Mouse (Mus musculus) forebrain, embryonic 14.5 days (tissue): Measurements from ENCODE around the gene Nanos3. TPM values are rescaled to one million over a fixed set of nuclear protein-coding genes. Genes with fewer than 3 reads are reported as not detected.

Source experiments
- ATAC-seq: fragments of 200-750 bp; cut with Nextera tagmentation; 2 replicates; pipeline ENCODE4 v1.8.0; 2017; ENCODE audit warnings: mild to moderate bottlenecking, moderate library complexity
- DNase-seq: peaks from one replicate; pipeline ENCODE4 v3.0.0-alpha.2; 2015; ENCODE audit warnings: low spot score
- H3K27ac ChIP-seq: fragments of 300-500 bp; sonication (generic); 2 replicates; pipeline ENCODE4 v1.5.1; 2014; ENCODE audit warnings: low read depth, mild to moderate bottlenecking, control low read depth, low read length, moderate library complexity
- H3K27me3 ChIP-seq: fragments of 300-500 bp; sonication (generic); replicated peaks from 2 replicates; pipeline ENCODE4 v1.6.1; 2014; ENCODE audit warnings: low read length, control low read depth, mixed read lengths; ENCODE audit not compliant: control insufficient read depth, insufficient read depth
- H3K36me3 ChIP-seq: fragments of 300-500 bp; sonication (generic); 2 replicates; pipeline ENCODE4 v1.6.1; 2014; ENCODE audit warnings: low read length, control low read depth; ENCODE audit not compliant: control insufficient read depth, insufficient read depth
- H3K4me1 ChIP-seq: fragments of 300-500 bp; sonication (generic); 2 replicates; pipeline ENCODE4 v1.6.1; 2014; ENCODE audit warnings: antibody characterized with exemption, low read length, control low read depth; ENCODE audit not compliant: control insufficient read depth, insufficient read depth
- H3K4me2 ChIP-seq: fragments of 300-500 bp; sonication (generic); 2 replicates; pipeline ENCODE4 v1.6.1; 2014; ENCODE audit warnings: mild to moderate bottlenecking, control low read depth, low read length
- H3K4me3 ChIP-seq: fragments of 300-500 bp; sonication (generic); 2 replicates; pipeline ENCODE4 v1.5.1; 2014; ENCODE audit warnings: low read depth, low read length, control low read depth
- H3K9ac ChIP-seq: fragments of 300-500 bp; sonication (generic); 2 replicates; pipeline ENCODE4 v1.6.1; 2014; ENCODE audit warnings: mild to moderate bottlenecking, low read length, control low read depth, moderate library complexity
- H3K9me3 ChIP-seq: fragments of 300-500 bp; sonication (generic); replicated peaks from 2 replicates; pipeline ENCODE4 v1.6.1; 2016; ENCODE audit warnings: low read length, control low read depth, mixed read lengths; ENCODE audit not compliant: control insufficient read depth
- WGBS: fragments of 180-500 bp; shearing (Covaris S2); extraction: QIAGEN DNeasy Blood & Tissue Kit; methylation state at CpG from one replicate; pipeline ENCODE4 v1.1.7; 2014; 5-methylcytosine and 5-hydroxymethylcytosine counted together
- microRNA counts: library from miRNA; unstranded; fragments of <30 nt; microRNA quantifications from one replicate; lab custom pipeline; 2016
- microRNA-seq: library from miRNA; unstranded; fragments of <30 nt; microRNA quantifications from one replicate; pipeline ENCODE4, GENCODE M21; 2016
- polyA plus RNA-seq: library from polyadenylated mRNA; unstranded; fragments of >200 nt; fragmentation: Nextera tagmentation; extraction: Ambion mirVana; gene quantifications from 2 replicates; pipeline ENCODE4 v1.2.1, GENCODE M21; 2014

The Nanos3 gene
- polyA plus RNA-seq, 1 experiment from 2014 or later = 8.3 TPM

DNA sequence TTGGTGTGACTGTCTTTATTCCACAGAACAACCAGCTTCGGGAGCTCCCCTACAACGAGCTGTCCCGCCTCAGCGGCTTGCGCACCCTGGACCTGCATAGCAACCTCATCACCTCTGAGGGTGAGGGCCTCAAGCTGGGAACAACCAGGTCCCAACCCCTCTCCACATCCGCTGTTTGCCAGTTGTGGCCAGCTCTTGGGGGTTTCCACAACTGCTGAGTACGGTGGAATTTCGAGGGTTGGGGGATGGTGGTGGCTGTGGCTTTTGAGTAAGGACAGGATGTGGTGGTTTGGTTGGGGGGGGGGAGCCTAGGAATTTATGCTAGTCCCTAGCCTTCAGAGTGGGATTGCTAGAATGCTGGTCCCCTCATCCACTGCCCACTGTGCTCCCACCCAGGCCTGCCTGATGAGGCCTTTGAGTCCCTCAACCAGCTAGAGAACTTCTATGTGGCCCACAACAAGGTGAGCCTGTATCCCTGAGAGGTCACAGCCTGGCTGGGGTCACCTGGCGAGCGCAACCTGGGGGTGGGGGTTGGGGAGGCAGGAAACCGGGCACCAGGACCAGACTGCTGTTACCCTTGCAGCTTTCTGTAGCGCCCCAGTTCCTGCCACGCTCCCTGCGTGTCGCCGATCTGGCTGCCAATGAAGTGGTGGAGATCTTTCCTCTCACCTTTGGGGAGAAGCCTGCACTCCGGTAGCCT is 57.7 kb downstream of the Nanos3 start:
- Histone ChIP-seq H3K9me3 (no peaks in the 10 kb centered on the region), H3K4me3 (no peak overlapping the region), H3K27me3 (no peaks in the 10 kb centered on the region), H3K36me3 (peaks cover 9% of the 10 kb centered on the region; the same call in 1 of the 2 replicates), H3K4me2 (no peak overlapping the region), H3K27ac (no peak overlapping the region), H3K4me1 (no peaks in the 10 kb centered on the region), H3K9ac (no peak overlapping the region)
- 76% methylated on average over 17 of the region's 17 CpGs for WGBS
- ATAC-seq (no peak), DNase-seq (no peak)

DNA sequence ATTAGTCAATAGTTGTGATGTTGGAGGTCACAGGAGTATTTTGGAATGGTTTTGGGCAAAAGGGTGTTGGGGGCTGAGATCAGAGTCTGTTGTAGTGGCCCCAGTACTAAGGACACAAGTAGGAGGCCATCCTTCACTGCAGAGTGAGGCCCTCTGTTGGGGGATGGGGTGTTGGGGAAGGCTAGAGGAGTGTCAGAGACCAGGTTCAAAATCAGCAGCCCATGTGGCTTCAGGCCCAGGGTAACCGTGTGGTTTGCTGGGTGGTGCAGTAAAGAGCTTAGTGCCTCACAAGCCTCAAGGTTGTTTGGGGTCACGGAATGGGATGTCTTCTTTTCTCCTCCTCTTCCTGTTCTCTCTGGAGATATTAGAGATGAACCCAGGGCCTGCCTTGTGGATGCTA is 58.3 kb downstream of the Nanos3 start:
- 83% methylated on average over 2 of the region's 2 CpGs for whole genome bisulfite sequencing

DNA sequence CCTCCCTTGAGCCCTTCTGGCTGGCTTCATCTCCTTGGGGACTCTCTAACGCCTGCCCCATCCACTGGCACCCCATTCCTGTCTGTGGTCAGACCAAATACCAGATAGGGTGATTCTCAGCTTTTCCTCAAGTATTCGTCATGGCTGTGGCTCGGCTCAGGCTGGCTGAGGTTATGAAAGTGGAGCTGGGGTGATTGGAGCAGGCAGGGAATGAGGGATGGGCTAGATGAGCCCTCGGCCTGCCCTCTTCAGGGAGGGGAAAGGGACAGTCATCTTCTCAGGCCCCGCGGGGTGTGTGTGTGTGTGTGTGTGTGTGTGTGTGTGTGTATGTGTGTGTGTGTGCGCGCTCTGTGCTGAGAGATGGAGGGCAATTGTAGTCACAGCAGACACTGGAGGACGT is 59.4 kb downstream of the Nanos3 start, which contains the start of gene Podnl1:
TSS of gene Podnl1 (plus strand) at position 334 of the 400 bp plus-strand sequence.
- Histone ChIP-seq H3K4me1 (no peaks in the 10 kb centered on the region), H3K36me3 (no peaks in the 10 kb centered on the region), H3K27me3 (no peaks in the 10 kb centered on the region), H3K27ac (no peak within 1 kb of the TSS), H3K9ac (no peak within 1 kb of the TSS), H3K4me2 (no peak within 1 kb of the TSS), H3K4me3 (no peak within 1 kb of the TSS), H3K9me3 (no peaks in the 10 kb centered on the region)
- DNase-seq = no peak
- 72% methylated on average over 8 of the region's 9 CpGs for WGBS
- ATAC-seq = no peak

More for the DNA sequence above, 58.3 kb downstream of the Nanos3 start:
- no peaks in the 10 kb centered on the region for H3K9me3 ChIP-seq
- no peaks in the 10 kb centered on the region for H3K4me1 ChIP-seq
- H3K9ac ChIP-seq = no peak overlapping the region
- H3K4me2 ChIP-seq = no peak overlapping the region
- H3K27ac ChIP-seq = no peak overlapping the region
- ATAC-seq = no peak
- H3K36me3 ChIP-seq = 0 out of 2 replicates have a peak, but pooled peaks cover 4% of the 10 kb centered on the region
- H3K4me3 ChIP-seq = no peak overlapping the region
- no peaks in the 10 kb centered on the region for H3K27me3 ChIP-seq
- no peak for DNase-seq

MicroRNAs within 50 kb of the gene (microRNA counts, 519-probe panel; counts per million panel counts)
- microRNA mmu-miR-181c (lab: Ali Mortazavi, UCI) = 4,104 counts per million, percentile 47 among the panel's probes with 10 or more counts
- microRNA mmu-miR-23a (lab: Ali Mortazavi, UCI) = 4,511 counts per million, percentile 60 among the panel's probes with 10 or more counts
- microRNA mmu-miR-27a (lab: Ali Mortazavi, UCI) = 4,855 counts per million, percentile 72 among the panel's probes with 10 or more counts

Small RNA genes lying within 50 kb of the gene (microRNA-seq; reads per million reads assigned to microRNA genes)
- not detected for gene Gm25110
- gene Mir181c = 16,601 reads per million, percentile 98 among the genes with 10 or more reads in this experiment
- 6,239 reads per million, percentile 94 among the genes with 10 or more reads in this experiment for gene Mir181d
- 4,945 reads per million, percentile 92 among the genes with 10 or more reads in this experiment for gene Mir23a
- not detected for gene Mir24-2
- 46.2 reads per million, percentile 48 among the genes with 10 or more reads in this experiment for gene Mir27a
- not detected for gene Mir3074-2

Other genes starting within 250 kb of the Nanos3 start
- 0.61 and 0.93 TPM in 2 replicates for gene Gm10644, start 230.0 kb downstream of the Nanos3 start, polyA plus RNA-seq
- 23.8 and 31.6 TPM in 2 replicates for gene Asf1b, start 229.7 kb downstream of the Nanos3 start, polyA plus RNA-seq
- gene Prkaca, start 212.2 kb downstream of the Nanos3 start, polyA plus RNA-seq = 117 and 132 TPM in 2 replicates
- gene Samd1, start 187.5 kb downstream of the Nanos3 start, polyA plus RNA-seq = 12.9 and 14.4 TPM in 2 replicates
- 0.77 and 1.3 TPM in 2 replicates for gene 1700067K01Rik, start 183.7 kb downstream of the Nanos3 start, polyA plus RNA-seq
- gene 2210011C24Rik, start 173.0 kb downstream of the Nanos3 start, polyA plus RNA-seq = not detected in 2 replicates
- 0.33 and 0.53 TPM in 2 replicates for gene Palm3, start 163.7 kb downstream of the Nanos3 start, polyA plus RNA-seq
- 0.19 and 0.70 TPM in 2 replicates for gene Il27ra, start 142.6 kb downstream of the Nanos3 start, polyA plus RNA-seq
- not detected in 2 replicates for gene Rln3, start 140.2 kb downstream of the Nanos3 start, polyA plus RNA-seq
- 1.3 and 1.5 TPM in 2 replicates for gene Gm10643, start 120.1 kb downstream of the Nanos3 start, polyA plus RNA-seq
- 6.8 and 8.7 TPM in 2 replicates for gene Rfx1, start 118.4 kb downstream of the Nanos3 start, polyA plus RNA-seq
- gene Dcaf15, start 80.4 kb downstream of the Nanos3 start, polyA plus RNA-seq = 15.8 and 17.8 TPM in 2 replicates
- 0.22 and 0.23 TPM in 2 replicates for gene Podnl1, start 59.2 kb downstream of the Nanos3 start, polyA plus RNA-seq
- gene Cc2d1a, start 37.3 kb downstream of the Nanos3 start, polyA plus RNA-seq = 14.7 and 21.7 TPM in 2 replicates
- gene 4930432K21Rik, start 37.2 kb downstream of the Nanos3 start, polyA plus RNA-seq = 1.7 and 2.3 TPM in 2 replicates
- 22.6 and 26.9 TPM in 2 replicates for gene Zswim4, start 51.8 kb upstream of the Nanos3 start, polyA plus RNA-seq
- 266 and 329 TPM in 2 replicates for gene D8Ertd738e, start 64.5 kb upstream of the Nanos3 start, polyA plus RNA-seq
- 43.6 and 48.8 TPM in 2 replicates for gene Mri1, start 72.1 kb upstream of the Nanos3 start, polyA plus RNA-seq
- gene Ccdc130, start 85.2 kb upstream of the Nanos3 start, polyA plus RNA-seq = 27.6 and 28.9 TPM in 2 replicates
- 3.2 and 6.0 TPM in 2 replicates for gene Cacna1a, start 203.2 kb upstream of the Nanos3 start, polyA plus RNA-seq